Mouse (Mus musculus) liver, embryonic 14.5 days (tissue): ENCODE data around the gene Gab2. TPM values are rescaled to one million over a fixed set of nuclear protein-coding genes. Genes with fewer than 3 reads are reported as not detected.

Source experiments
- ATAC-seq: fragments of 200-750 bp; cut with Nextera tagmentation; 2 replicates; pipeline ENCODE4 v1.8.0; 2017; ENCODE audit warnings: moderate number of reproducible peaks, mild to moderate bottlenecking, moderate library complexity; ENCODE audit not compliant: insufficient read depth
- DNase-seq, 3 experiments: peaks; one replicate each; pipeline ENCODE4 v3.0.0-alpha.2; 2012 to 2013; ENCODE audit warnings: low read depth in 3 of 3, low spot score in 3 of 3
- H3K27ac ChIP-seq: fragments of 300-500 bp; sonication (generic); 2 replicates; pipeline ENCODE4 v1.5.1; 2014; ENCODE audit warnings: moderate library complexity, mild to moderate bottlenecking, control low read depth, inconsistent platforms
- H3K27me3 ChIP-seq: fragments of 300-500 bp; sonication (generic); 2 replicates; pipeline ENCODE4 v1.6.1; 2014; ENCODE audit warnings: mild to moderate bottlenecking, low read length, moderate library complexity; ENCODE audit not compliant: control insufficient read depth, insufficient read depth
- H3K36me3 ChIP-seq: fragments of 300-500 bp; sonication (generic); replicated peaks from 2 replicates; pipeline ENCODE4 v1.6.1; 2014; ENCODE audit warnings: low read depth; ENCODE audit not compliant: control insufficient read depth, insufficient read depth
- H3K4me1 ChIP-seq, 2 experiments: fragments of 200-500 bp in 1 of 2; fragments of 300-500 bp in 1 of 2; sonication (generic) in 1 of 2; replicated peaks; 2 replicates each; pipeline ENCODE4 v1.6.1; 2012 to 2014; ENCODE audit warnings: antibody characterized with exemption in 1 of 2, inconsistent platforms in 1 of 2, low read length in 1 of 2; ENCODE audit not compliant: control insufficient read depth in 2 of 2, insufficient read depth in 2 of 2
- H3K4me2 ChIP-seq: fragments of 300-500 bp; sonication (generic); 2 replicates; pipeline ENCODE4 v1.6.1; 2014; ENCODE audit warnings: low read depth, mild to moderate bottlenecking, control low read depth, moderate library complexity
- H3K4me3 ChIP-seq, 2 experiments: fragments of 200-500 bp in 1 of 2; fragments of 300-500 bp in 1 of 2; sonication (generic) in 1 of 2; 2 replicates each; pipeline ENCODE4 v1.5.1; 2012 to 2014; ENCODE audit warnings: low read depth in 2 of 2, low read length in 2 of 2, mild to moderate bottlenecking in 2 of 2, control low read depth in 1 of 2, inconsistent platforms in 1 of 2, moderate library complexity in 1 of 2; ENCODE audit not compliant: insufficient read depth in 1 of 2
- H3K9ac ChIP-seq: fragments of 300-500 bp; sonication (generic); replicated peaks from 2 replicates; pipeline ENCODE4 v1.6.1; 2014; ENCODE audit warnings: mild to moderate bottlenecking, control low read depth, moderate library complexity
- H3K9me3 ChIP-seq: fragments of 300-500 bp; sonication (generic); 2 replicates; pipeline ENCODE4 v1.6.1; 2016; ENCODE audit warnings: low read length, mixed read lengths; ENCODE audit not compliant: control insufficient read depth
- CTCF ChIP-seq: IDR thresholded peaks from 2 replicates; pipeline ENCODE4 v1.5.1; 2016; ENCODE audit warnings: antibody characterized with exemption, low read depth, control low read depth
- EP300 ChIP-seq: IDR thresholded peaks from 2 replicates; pipeline ENCODE4 v1.6.1; 2016; ENCODE audit warnings: antibody characterized with exemption, low read depth
- WGBS: fragments of 180-500 bp; shearing (Covaris S2); extraction: QIAGEN DNeasy Blood & Tissue Kit; methylation state at CpG from one replicate; pipeline ENCODE4 v1.1.7; 2014; ENCODE audit not compliant: insufficient replicate concordance; 5-methylcytosine and 5-hydroxymethylcytosine counted together
- polyA plus RNA-seq, 2 experiments: library from polyadenylated mRNA; depleted of rRNA in 1 of 2; stranded (reverse) in 1 of 2; unstranded in 1 of 2; fragments of >200 nt; fragmentation: Nextera tagmentation in 1 of 2; extraction: Ambion mirVana in 1 of 2; gene quantifications; 2 replicates each; pipeline versions ENCODE4 v1.2.1 to v1.2.3; 2012 to 2014

Gene Gab2
- polyA plus RNA-seq, 2 experiments: 1.9 to 2.4 TPM

DNA sequence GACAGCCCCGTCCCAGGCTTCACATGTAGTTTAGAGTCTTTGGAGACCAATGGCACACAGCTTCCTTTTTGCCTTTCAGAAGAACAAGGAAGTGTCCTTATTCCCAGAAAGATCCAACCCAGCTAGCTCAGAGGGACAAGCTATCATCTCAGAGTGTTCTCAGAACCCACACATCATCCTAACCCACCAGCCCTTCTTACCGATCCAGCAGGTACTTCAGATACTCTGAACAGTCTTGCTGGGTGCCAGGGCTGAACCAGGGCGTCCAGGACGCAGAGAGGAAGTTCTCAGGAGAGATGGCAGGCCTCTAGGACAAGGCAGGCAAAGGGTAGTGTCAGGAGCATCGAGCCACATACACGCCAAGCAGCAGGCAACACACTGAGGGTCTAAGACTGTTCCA is 231.5 kb downstream of the Gab2 start:
- no peak for DNase-seq
- no peak for TF ChIP-seq EP300
- Histone ChIP-seq H3K4me3 (no peak overlapping the region), H3K4me2 (no peak overlapping the region), H3K9ac (no peak overlapping the region), H3K27me3 (no peaks in the 10 kb centered on the region), H3K36me3 (no peaks in the 10 kb centered on the region), H3K27ac (no peak overlapping the region), H3K4me1 (no peaks in the 10 kb centered on the region), H3K9me3 (no peaks in the 10 kb centered on the region)
- WGBS: 58% methylated on average over 6 of the region's 6 CpGs
- ATAC-seq: no peak

DNA sequence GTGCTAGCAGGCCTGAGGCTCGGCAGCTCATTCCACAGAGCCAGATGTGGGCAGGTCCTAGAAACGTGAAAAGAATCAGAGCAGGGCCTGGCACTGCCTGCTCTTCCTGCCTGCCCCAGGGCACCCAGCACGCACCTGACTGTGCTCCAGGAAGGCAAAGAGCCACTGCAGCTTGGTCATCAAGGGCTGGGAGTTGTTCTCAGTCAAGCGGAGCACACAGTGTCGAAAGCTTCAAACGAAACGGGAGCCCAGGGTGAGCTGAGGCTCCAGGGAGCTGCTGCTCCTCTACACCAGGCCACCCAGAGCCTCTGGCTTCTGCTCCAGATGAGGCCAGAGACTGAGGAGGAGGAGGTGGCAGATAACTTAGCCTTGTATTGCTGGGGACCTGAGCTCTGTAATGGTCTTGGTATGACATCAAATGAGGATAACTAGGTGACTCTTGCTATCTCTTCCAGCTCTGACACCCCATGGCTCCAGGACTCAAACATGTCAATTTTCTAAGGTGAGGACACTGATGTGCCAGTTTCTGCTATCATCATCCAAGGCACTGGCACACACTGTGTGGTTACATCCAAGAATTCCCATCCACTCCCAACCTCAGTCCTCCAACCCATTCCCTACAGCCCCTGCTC is 232.1 kb downstream of the Gab2 start:
- Histone ChIP-seq H3K4me2 (no peak overlapping the region), H3K27me3 (no peaks in the 10 kb centered on the region), H3K27ac (no peak overlapping the region), H3K4me3 (no peak overlapping the region), H3K36me3 (no peaks in the 10 kb centered on the region), H3K9me3 (no peaks in the 10 kb centered on the region), H3K4me1 (no peaks in the 10 kb centered on the region), H3K9ac (no peak overlapping the region)
- ATAC-seq: no peak
- no peak for DNase-seq
- WGBS: 75% methylated on average over 7 of the region's 7 CpGs
- TF ChIP-seq EP300: no peak
- no peak for TF ChIP-seq CTCF

DNA sequence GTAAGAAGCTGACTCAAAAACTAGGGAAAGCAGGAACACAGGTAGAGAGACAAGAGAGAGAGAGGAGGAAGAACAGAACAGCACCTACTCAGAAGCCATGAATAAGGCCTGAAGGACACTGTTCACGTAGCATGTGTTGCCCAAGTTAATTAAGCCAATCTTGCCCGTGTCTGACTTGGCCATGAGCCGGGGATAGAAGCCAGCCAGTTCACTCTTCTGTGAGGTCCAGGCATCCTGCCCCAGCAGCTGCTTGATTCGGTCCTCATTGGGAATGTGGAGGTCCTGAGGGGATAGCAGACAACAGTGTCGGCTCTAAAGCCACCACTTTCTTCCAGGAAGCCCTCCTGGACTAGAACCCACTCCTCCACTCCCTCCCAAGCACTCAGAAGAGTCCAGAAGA is 233.3 kb downstream of the Gab2 start:
- ATAC-seq (no peak), DNase-seq (no peak)
- no peak overlapping the region for H3K4me3 ChIP-seq
- H3K9ac ChIP-seq: no peak overlapping the region
- no peaks in the 10 kb centered on the region for H3K4me1 ChIP-seq
- no peak overlapping the region for H3K27ac ChIP-seq
- no peaks in the 10 kb centered on the region for H3K9me3 ChIP-seq
- H3K36me3 ChIP-seq: no peaks in the 10 kb centered on the region
- H3K27me3 ChIP-seq: no peaks in the 10 kb centered on the region
- WGBS: 60% methylated on average over 5 of the region's 5 CpGs
- no peak overlapping the region for H3K4me2 ChIP-seq
- TF ChIP-seq CTCF: no peak
- no peak for TF ChIP-seq EP300

DNA sequence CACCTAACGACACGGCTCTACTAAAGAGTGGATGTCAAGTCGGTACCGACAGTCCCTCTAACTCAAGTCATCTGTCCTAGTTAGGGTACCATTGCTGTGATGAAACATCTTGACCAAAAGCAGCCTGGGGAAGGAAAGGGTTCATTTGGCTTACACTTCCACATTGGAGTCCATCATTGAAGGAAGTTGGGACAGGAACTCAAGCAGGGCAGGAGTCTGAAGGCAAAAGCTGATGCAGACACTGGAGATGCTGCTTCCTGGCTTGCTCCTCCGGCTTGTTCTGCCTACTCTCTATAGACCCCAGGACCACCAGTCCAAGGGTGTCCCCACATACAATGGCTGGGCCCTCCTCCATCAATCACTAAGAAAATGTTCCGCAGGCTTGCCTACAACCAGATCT is 234.3 kb downstream of the Gab2 start:
- H3K9ac ChIP-seq: no peak overlapping the region
- no peaks in the 10 kb centered on the region for H3K9me3 ChIP-seq
- no peak overlapping the region for H3K4me2 ChIP-seq
- TF ChIP-seq CTCF: no peak
- TF ChIP-seq EP300: no peak
- DNase-seq (no peak), ATAC-seq (no peak)
- 76% methylated on average over 6 of the region's 6 CpGs for WGBS
- no peak overlapping the region for H3K4me3 ChIP-seq
- H3K27ac ChIP-seq: no peak overlapping the region
- no peaks in the 10 kb centered on the region for H3K4me1 ChIP-seq
- H3K27me3 ChIP-seq: no peaks in the 10 kb centered on the region
- H3K36me3 ChIP-seq: no peaks in the 10 kb centered on the region

DNA sequence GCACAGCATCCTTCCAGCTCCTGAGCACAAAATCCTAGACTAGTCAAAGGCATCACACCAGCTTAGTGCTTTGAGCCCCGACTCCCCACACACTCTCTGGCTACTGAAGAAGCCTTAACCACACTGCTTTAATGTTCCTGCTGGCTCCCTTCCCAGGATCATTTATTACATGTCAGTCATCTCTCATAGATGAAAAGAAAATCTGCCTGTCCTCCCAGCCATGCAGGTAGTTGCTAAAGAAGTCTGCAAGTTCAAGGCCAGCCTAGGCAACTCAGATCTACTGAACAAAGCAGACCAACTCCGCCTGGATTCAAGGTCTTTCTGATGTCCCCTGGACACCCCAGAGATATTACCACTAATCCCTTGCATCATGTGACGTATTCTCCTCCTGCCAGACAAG is 236.3 kb downstream of the Gab2 start:
- Histone ChIP-seq H3K9ac (no peak overlapping the region), H3K27me3 (no peaks in the 10 kb centered on the region), H3K4me2 (no peak overlapping the region), H3K27ac (no peak overlapping the region), H3K4me1 (no peaks in the 10 kb centered on the region), H3K9me3 (no peaks in the 10 kb centered on the region), H3K4me3 (no peak overlapping the region), H3K36me3 (no peaks in the 10 kb centered on the region)
- ATAC-seq: no peak
- WGBS: 59% methylated on average over 3 of the region's 3 CpGs
- TF ChIP-seq EP300 (no peak), CTCF (no peak)
- DNase-seq: no peak
